Mouse (Mus musculus): ENCODE results near the gene Iqschfp. TPM values are rescaled to one million over a fixed set of nuclear protein-coding genes. Genes with fewer than 3 reads are reported as not detected.

Gene Iqschfp
- total RNA-seq (2017), result not detected in 2 replicates

DNA sequence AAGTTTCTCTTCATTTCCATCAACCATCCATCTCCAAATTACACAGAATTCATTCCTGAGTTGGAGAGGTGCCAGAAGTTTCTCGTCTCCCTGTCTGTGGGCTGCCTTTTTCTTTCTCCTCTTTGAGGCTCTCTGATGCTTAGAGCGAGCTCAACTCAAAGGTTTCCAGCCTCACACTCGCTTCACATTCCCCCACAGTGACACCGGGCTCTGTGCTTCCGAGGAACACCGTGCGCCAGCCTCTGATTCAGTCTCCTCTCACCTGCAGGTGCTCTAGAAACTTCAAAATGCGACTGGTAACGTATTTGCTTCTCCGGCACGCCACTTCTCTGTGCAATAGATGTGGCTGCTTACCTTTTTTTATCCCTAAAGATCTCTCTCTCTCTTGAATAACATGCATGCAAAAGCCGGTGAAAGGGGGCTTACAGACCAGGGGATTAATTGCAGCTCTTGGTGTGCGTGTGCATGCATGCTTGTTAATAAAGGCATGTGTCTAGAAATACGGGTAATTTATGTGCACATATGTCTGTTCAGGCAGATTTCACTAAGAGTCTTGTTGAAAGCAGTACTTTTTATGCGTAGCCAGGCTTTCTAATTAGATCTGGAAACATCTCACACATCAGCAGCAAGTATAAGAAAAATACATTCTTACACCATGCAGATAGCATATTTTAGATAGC lies at the start of gene Iqschfp, which contains the start of gene Iqcj:
Iqschfp (plus strand) TSS at position 207 of the 680 bp plus-strand sequence.
Iqcj (plus strand) TSS at position 195 of the 680 bp plus-strand sequence.
- ATAC-seq (ENCODE audit: extremely low read depth, insufficient number of reproducible peaks, low FRiP score, poor library complexity, severe bottlenecking), result no peak

DNA sequence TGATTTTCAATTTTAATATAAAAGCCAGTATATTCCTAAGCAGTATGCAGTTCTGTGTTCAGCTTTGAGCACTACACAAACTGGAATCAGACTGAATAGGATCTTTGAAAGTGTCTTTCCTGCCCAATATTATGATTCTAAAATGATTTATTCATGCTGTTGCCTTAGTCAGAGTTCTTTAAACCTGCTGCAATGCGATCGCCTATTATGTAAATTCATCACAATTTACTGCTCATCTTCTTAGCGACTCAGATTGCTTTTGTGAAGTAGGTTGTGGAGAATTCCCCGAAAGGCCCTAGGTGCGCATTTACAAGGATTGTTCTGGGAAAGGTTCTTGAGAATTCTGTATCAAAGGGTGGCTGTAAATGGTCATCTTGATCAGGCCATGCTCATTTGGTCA lies 39.6 kb upstream of the Iqschfp start:
- no peak for ATAC-seq (ENCODE audit: extremely low read depth, insufficient number of reproducible peaks, low FRiP score, poor library complexity, severe bottlenecking)

DNA sequence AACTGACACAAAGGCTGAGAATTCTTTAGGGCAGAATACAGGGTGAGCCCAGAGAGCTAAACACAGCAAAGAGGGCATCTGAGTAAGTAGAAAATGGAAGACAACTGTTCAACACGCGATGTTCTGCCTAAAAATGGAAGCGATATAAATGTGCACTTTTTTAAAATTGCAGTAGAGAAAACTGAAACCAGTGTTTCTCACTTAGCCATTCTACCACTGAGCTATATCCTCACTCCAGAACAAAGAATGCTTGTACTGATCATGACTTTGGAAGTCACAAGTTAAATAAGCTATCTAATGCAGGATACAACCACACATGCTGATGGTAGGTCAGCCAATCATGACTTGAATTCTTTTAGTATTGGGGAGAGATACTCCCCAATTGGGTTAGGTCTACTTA lies 30.5 kb upstream of the Iqschfp start:
- no peak for ATAC-seq (ENCODE audit: extremely low read depth, insufficient number of reproducible peaks, low FRiP score, poor library complexity, severe bottlenecking)

DNA sequence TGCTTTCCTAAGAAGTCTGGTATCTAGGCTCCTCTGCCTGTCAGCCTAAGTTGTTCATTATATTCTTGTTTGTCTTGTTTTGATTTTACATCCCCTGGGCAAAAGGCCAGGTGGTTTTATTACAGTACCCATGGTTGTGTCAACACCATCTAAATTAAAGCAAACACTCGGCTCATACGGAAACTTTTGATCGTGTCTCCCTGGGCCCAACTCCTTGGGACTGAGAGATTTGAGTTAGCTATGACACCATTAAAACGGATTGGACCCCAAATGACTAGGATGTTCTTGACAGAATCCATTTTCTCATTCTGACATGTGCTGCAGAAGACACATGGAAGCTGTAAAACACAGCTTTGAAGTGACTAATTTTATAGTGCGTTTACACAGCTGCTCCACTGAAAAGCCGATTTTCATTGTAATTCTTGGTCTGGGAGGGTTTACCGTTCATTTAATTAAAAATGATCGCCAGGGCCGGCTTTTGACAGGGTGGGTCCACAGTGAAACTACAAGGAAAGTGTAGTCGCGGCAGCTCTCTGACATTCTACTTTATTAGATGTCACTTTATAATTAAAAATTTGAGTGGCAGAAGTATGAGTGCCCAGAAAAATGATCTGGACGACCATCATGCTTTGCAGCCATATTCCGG lies 24.5 kb upstream of the Iqschfp start:
- no peak for ATAC-seq (ENCODE audit: extremely low read depth, insufficient number of reproducible peaks, low FRiP score, poor library complexity, severe bottlenecking)

DNA sequence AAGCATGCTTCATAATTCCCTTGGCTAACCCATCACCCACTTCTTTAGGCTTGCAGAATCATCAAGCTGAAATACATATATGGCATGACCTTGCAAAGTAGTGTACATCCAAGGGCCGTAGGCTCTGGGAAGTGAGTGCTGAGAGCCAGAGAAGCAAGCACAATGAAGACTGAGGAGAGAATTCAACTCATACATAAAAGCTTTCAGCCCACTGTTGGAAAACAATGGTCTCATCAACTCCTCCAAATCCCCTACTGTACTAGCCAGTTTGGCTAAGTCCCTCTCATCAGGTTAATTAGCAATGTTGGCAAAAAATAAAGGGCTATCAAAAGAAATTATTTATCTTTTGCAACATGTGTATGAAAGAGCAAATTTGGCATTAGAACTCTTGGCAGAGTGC lies 22.6 kb upstream of the Iqschfp start:
- ATAC-seq (ENCODE audit: extremely low read depth, insufficient number of reproducible peaks, low FRiP score, poor library complexity, severe bottlenecking), result no peak

DNA sequence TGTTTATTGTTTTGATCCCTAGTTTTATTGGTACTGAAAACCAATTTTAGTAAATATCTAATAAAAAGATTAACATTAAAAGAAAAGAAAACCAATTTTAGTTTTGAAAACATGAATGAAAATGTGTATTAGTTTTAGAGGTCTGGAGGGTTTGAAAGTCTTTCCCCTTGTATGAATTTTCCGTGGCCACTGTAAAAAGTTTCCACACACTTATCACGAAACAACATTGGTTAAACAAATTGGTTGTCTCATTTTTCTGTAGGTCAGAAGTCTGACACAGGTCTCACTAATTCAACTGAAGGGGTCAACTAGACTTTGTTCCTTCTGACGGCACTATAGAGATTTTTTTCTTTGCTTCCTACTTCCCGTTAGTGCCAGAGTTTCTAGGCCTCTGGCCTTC lies 14.8 kb upstream of the Iqschfp start:
- ATAC-seq (ENCODE audit: extremely low read depth, insufficient number of reproducible peaks, low FRiP score, poor library complexity, severe bottlenecking), result no peak

DNA sequence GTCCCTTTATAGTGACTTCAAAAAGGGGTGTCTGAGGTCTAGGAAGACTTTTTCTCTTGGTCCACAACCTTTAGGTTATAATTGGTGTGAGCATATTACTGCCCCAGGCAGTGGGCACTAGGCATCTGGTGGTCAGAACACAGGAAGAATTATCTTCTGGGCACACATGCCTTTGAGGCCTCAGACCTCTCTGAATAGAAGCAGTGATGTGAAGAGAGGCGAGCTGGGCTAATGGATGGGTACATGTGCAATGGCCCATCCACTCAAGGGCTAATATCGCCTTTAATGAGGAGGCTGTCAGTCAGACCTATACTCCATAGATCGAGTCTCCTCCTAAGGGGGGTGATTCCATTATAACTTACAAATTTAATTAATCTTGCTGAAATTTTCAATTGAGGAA lies 7.7 kb upstream of the Iqschfp start:
- no peak for ATAC-seq (ENCODE audit: extremely low read depth, insufficient number of reproducible peaks, low FRiP score, poor library complexity, severe bottlenecking)

DNA sequence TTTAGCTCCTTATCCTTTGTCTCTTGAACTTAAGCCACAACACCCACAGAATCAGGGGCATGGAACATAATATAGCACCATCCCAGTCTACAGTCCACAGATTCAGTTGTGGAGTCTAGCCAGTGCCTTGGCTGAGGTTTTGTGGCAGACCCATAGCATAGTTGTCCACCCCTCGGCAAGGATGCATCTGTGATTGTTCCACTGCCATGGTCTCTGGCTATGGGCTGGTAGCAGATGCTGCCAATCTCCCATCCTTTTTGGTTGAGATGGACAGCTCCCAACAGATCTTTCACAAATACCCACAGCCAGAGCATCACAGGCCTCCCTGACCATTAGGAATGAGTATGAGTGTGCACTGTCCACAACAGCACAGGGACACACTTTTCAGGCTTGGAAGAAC lies 5.9 kb upstream of the Iqschfp start:
- no peak for ATAC-seq (ENCODE audit: extremely low read depth, insufficient number of reproducible peaks, low FRiP score, poor library complexity, severe bottlenecking)

DNA sequence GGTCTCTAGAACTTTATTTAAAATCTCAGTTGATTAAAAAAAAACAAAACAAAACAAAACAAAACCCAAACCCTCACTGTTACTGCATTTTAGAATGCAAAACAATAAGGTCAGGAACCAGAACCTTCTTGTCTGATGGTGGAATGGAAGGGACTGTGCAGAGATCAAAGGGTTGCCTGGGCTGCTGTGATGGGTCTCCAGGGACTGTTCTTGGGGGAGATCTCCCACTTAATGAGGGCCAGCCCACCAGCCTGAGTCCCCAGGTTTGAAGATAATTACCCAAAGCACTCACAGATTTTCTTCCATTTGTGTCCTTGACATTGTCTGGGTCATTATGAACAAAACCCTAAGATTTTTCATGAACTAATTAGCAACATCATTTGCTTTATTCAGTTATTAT lies 4.8 kb upstream of the Iqschfp start:
- no peak for ATAC-seq (ENCODE audit: extremely low read depth, insufficient number of reproducible peaks, low FRiP score, poor library complexity, severe bottlenecking)

DNA sequence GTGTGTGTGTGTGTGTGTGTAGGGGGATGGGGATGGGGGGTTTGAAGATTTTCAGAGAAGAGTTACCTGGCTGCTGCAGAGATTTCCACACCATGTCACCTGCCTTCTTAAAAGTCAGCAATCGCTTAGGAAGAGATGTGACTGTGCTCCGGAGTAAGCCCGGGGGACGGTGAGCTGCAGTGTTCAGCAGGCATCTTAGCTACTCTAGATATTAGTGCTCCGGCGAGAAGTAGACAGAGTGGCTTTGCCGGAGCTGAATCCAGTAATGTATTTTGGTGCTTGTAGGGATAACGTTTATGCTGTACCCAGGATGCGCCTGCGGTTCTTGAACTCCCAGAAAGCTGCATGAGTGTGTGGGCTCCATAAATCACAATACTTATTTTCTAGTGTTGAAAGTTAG lies 736 bp downstream of the Iqschfp start:
- no peak for ATAC-seq (ENCODE audit: extremely low read depth, insufficient number of reproducible peaks, low FRiP score, poor library complexity, severe bottlenecking)

DNA sequence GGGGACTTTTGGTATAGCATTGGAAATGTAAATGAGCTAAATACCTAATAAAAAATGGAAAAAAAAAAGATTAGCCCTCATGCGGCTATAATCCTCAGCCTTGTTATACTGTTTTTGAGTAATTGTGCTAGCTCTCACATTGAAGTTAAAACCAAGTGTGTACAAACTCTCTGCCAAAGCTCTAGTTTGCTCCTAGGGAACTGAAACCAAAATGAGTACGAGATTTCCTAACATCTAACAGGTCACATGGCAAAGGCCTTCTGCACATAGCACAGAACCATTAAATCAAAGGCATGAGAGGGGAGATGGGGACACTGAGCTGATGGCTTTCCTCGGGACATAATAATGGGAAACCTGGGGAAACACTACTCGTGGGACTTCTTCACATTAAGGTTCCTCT lies 10.5 kb downstream of the Iqschfp start:
- no peak for ATAC-seq (ENCODE audit: extremely low read depth, insufficient number of reproducible peaks, low FRiP score, poor library complexity, severe bottlenecking)

DNA sequence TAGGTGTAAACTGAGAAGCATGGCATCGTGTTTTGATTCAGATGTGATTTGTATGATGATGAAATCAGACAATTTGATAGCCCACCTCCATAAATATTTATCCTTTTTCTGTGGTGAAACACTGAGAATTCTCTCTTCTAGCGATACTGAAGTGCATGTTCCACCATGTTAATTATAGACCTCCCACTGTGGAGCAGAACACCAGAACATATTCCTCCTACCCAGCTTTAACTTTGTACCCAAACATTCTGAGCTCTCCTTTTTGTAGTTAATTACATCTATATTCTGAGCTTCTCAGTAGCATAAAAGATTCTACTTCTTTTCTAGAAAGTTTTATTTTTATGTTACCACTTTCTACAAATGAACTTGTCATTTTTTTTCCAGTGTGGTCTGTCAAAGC lies 16.6 kb downstream of the Iqschfp start:
- no peak for ATAC-seq (ENCODE audit: extremely low read depth, insufficient number of reproducible peaks, low FRiP score, poor library complexity, severe bottlenecking)

DNA sequence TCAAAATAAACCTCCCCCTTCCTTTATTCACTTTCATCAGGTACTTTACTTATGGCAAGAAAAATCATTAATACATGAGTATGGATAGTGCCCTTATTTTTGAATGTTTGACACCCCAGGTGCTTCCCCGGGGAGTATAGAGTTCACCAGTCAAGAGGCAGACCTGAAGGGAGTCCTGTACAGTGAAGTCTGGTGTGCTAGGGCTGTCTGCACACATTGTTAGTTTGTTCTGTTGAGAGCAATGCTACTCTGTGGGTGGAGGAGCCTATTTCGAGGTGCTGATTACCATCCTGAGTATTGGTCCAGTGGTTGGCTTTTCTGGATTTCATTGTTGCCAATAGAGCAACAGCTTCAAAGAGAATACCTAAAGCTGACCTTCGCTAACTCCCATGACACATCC lies 26.1 kb downstream of the Iqschfp start:
- ATAC-seq (ENCODE audit: extremely low read depth, insufficient number of reproducible peaks, low FRiP score, poor library complexity, severe bottlenecking), result no peak

DNA sequence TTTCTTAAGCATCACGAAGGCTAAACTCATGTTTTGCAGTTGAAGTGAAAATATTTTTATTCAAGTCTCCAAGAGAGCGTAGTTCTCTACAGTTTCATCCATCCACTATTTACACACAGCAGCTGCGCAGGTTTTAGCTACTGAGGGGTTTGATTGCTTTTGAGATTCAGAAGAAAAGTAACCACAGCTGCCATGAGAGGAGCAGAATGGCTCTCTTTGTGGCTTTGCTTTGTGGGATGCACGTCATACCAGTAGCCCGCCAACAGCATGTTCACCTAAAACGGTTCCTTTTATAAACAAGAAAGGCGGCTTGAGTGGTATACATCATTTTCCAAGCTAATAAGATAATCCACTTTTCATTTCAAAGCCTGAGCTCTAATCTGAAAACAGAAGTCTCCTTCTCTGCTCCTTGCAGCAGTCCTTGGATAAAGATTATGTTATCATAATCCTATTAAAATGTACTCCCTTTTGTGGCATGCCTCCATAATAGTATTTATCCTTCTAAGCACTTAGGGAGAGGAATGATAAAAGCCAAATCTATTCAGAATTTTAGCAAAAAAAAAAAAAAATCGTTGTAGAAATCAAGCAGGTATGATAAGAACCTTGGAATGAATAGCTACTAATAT lies 26.7 kb downstream of the Iqschfp start:
- no peak for ATAC-seq (ENCODE audit: extremely low read depth, insufficient number of reproducible peaks, low FRiP score, poor library complexity, severe bottlenecking)

DNA sequence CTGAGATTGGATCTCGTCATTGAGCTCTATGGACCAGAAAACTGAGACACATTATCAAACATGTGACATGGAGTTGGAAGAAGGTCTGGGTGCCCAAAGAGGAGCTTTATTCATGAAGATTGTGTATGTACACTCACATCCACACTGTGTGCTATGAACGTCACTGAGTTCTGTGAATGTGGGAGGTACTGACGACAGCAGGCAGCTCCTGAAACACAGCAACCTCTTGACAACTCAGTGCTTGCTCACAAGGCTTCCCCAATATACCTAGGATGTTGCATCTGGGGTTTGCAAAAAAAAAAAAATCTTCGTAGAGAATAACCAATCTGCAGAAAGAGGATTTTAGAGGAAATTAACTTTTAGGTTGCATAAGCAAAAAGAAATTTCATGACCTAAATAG lies 31.1 kb downstream of the Iqschfp start:
- ATAC-seq (ENCODE audit: extremely low read depth, insufficient number of reproducible peaks, low FRiP score, poor library complexity, severe bottlenecking), result no peak

DNA sequence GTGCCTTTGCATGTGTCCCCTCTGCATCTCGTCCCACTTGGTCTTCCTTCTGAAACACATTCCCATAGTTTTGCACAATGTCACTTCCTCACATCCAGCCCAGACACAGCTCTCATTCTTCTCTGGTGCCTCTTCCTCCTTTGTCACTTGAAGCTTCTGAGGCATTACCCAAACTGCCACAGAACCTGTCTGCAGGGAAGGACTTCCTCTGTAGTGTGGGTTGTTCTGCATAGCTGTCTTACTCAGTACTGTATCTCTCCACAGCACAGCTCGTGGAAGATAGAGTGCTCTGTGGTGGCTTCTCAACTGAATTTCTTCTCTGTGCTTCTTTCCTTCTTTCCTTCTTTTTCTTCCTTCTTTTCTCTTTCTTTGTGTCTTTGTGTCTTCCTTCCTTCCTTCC lies 33.4 kb downstream of the Iqschfp start:
- no peak for ATAC-seq (ENCODE audit: extremely low read depth, insufficient number of reproducible peaks, low FRiP score, poor library complexity, severe bottlenecking)

DNA sequence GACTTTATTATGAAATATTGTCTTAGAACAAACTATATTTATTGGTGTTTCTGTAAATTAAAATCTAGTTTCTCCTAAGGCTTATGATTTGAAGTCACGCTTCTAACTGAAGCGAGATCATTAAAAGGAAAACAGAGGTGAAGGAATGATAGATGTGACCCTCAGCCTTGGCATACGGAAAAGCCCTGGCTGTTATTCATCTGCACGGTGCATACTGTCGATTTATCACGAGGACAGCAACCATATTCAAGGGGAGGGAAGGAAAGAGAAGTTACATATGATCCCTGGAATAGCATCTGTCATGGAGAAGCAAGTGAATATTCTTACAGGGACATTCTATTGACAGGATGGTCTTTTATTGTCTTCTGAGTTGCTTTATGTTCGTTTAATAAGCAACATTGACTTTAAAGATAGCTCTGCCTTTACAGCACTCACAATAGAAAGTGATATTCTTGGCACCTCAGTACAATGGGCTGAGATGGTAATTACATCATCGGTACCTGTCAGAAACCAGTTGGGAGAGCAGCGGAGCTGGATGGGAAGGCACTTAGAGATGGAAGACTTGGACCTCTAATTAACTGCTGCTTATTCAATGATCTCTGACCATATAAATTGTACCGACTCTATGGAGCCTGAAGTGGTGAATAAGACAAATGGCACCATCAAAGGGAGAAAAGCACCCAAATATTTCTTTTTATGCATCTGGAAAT lies 38.5 kb downstream of the Iqschfp start:
- no peak for ATAC-seq (ENCODE audit: extremely low read depth, insufficient number of reproducible peaks, low FRiP score, poor library complexity, severe bottlenecking)

DNA sequence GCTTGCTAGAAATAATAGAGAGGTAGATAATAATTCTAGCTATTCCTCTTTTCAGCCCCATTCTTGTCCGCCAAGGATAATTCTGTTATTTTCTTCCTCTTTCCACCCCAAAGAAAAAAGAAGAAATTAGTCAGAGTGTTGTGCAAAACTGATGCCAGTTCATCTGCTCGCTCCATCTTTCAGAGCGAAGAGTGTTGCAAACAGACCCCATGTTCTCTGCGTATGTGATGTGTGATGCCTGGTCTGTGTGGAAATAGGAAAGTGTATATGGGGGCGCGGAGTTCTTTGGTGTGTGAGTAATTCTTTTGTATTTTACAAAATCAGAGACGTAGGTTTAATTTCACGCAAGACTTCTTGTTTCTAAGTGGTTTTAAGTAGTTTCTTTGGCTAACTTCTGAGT lies 39.1 kb downstream of the Iqschfp start:
- ATAC-seq (ENCODE audit: extremely low read depth, insufficient number of reproducible peaks, low FRiP score, poor library complexity, severe bottlenecking), result no peak

DNA sequence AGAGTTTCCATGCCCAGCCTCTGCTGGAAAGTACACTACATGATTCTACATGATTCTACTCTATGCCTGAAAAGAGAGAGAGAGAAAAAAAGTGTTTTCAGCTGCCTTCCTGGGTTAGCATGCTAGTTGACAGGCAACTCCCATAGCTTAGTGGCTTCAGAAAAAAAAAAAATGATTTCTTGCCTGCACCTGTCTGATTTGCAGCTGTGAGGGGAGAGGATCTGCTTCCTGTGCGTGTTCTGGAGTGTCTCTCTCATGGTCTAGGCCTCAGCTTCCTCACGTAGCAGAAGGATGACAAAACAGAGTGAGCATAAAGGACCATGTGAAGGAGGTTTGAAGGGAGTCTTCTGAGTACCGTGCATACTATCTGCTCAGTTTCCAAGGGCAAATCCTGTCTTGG lies 39.9 kb downstream of the Iqschfp start:
- ATAC-seq (ENCODE audit: extremely low read depth, insufficient number of reproducible peaks, low FRiP score, poor library complexity, severe bottlenecking), result no peak

DNA sequence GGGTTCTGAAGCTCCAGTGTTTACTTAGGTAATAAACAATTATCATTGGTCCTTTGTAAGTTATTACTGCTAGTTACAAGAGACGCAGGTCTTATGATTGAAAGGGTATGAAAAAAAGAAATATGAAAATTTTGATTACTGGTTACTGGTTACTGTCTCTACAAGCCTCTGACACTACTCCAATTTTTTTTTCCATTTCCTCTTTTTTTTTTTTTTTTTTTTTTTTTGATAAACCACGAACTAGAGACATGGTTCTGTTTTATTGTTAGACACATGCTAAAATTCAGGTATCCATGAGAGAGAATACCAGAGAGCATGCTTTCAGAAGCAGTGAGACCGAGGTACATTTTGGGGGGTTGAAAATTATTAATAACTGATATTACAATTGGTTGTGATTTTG lies 43.8 kb downstream of the Iqschfp start:
- no peak for ATAC-seq (ENCODE audit: extremely low read depth, insufficient number of reproducible peaks, low FRiP score, poor library complexity, severe bottlenecking)

Data from neutrophil, adult 5-6 weeks (primary cell).